Mouse (Mus musculus) thymus, postnatal 36 days (tissue): ENCODE results near the gene Ulk4.

Experiments used
- DNase-seq, 2 experiments: peaks; one replicate each; pipeline ENCODE4 v3.0.0; 2022; ENCODE audit warnings: mixed read lengths in 2 of 2

Ulk4 gene

DNA sequence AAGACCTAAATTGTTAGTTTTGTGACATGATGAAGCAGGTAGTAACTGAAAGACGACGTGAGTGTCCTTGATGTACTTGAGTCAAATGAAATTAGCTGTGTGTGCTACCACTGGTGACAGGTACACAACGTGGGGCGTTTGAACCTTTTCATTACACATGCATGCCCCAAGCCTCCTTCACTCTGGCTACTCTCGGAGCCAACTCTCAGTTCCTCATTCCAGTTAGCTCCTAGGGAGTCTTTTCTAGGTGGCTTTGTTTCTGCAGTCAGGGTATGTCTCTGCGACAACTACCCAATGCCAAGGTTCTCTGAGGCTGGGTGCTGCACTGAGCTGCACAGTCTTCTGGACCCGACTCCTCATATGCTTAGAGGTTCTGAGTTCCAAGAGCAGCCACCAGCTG is 100.6 kb downstream of the Ulk4 start:
- no peak for DNase-seq

GRCm38 (mm10) chr9:121175201-121175600 is 101.8 kb downstream of the Ulk4 start:
- no peak for DNase-seq

DNA sequence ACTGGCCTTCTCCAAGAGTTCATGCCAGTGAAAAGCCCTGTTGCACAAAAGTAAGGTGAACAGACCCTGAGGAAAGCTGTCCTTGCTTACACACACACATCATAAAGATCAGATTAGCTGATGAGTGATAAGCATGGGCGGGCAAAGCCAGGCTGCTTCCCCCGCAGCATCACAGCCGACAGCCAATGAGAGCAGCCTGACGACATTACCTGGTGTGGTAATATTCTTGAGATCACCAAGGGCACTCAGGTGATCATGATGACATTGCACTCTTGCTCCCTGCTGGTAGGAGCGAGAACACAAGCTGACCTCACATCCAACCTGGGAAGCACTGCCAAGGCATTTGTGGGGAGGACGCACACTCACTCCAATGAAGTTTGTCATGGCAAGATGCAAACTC is 104.9 kb downstream of the Ulk4 start:
- no peak for DNase-seq

DNA sequence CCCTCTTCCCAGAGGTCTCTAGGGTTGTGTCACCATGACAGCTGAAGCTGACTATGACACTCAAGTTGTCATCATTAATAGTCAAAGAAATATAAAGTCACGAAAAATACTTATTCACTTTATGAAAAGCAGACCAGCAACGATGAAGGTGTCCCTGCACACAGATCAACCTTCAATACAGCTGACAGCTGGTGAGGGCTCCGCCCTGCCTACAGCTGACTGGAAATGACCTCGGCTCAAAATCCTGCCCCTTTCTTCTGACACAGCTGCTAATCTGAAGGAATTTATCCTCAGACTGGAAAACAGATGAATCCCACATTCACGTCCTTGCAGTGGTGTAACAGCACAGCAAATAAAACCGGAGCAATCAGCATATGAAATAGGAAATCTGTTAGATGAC is 105.4 kb downstream of the Ulk4 start:
- no peak for DNase-seq

DNA sequence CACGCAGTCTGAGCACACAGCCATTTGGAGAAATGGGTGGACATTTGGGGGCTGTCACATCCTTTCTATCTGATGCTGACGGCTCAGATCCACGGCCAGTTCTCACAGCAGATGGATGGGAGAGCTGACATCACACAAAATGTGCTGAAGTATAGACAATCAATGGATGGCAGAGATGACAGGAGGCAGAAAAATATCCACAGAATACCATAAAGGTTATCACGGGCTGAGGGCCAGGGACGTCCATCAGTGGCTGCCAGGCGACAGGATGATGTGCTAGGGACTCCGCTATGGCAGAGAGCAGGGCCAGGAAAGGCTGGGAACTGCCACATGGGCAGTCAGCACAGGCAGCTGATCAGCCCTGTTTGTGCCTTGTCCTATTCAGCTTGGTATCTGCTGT is 112.4 kb downstream of the Ulk4 start:
- no peak for DNase-seq

GRCm38 (mm10) chr9:121162789-121163188 is 114.2 kb downstream of the Ulk4 start:
- DNase-seq, result peak; percentile 24 to 26

DNA sequence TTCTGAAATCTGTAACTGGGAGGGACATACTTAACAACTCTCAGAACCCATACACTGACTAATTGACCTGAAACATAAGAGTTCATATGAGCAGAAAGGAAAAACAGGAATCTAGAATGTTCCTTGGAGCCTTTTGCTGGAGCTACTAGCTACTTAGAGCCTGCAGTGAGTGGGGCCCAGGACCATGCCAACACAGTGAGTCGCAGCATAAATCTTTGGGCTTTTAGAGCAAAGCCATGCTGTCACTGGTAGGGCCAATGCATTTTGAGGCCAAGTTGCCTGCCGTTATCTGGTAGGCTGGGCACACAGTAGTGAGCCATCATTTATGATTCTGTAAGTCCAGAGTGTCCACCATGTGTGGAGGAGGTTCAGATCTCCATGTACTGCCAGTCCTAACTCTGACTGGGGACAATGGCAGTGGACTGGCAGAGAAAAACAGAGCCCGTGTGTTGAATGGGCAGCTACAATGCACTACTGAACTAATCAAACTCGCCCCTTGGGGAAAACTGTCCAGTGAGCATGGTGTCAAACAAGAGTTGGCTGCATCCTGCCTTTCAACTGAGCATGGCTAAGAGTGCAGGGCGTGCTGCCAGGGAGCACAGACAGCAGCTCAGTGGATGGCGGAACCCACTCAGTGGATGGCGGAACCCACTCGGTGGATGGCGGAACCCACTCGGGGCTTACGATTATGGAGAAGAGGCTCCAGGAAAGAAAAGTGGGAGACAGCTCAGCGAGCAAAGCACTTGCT is 115.0 kb downstream of the Ulk4 start:
- DNase-seq, result no peak

DNA sequence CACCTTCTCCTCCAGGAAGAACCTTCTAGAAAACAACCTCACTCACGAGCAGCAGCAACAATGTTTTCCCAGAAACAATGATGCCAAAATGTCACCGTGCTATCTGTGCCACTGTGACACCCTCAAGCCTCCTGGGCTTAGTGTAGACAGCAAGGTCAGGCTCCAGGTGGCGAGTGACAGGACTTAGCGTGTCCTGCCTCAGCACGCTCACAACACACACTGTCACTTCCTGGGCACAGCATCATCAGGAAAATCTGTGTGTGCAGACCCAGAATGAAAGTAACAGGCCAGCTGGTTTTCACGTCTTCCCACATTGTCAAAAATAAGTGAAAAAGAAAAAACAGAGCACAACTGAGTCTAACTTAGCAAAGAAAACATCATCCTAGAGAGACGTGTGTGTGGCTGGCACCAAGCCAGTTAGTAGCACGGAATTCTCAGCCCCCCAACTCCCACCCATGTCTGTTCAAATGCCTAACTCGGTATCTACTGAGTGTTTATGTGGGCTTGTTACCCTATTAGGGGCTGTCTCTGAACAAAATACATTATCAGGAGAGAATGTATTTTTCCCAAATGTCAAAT is 120.7 kb downstream of the Ulk4 start:
- no peak for DNase-seq

DNA sequence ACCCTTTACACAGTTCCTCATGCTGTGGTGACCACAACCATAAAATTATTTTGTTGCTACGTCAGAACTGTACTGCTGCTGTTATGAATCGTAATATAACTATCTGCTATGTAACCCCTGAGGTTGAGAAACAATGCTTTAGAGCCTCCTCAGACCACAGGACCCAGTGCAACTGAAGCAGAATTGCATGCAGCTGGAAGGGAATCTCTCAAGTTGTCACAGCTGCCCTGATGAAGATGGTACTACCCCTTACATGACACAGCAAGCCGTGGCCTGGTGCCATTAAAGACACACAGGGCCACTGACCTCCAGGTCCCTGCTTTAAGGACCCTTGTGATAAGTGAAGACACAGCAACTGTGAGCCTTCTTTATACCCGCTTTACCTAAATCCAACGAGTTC is 123.7 kb downstream of the Ulk4 start:
- DNase-seq, result no peak

DNA sequence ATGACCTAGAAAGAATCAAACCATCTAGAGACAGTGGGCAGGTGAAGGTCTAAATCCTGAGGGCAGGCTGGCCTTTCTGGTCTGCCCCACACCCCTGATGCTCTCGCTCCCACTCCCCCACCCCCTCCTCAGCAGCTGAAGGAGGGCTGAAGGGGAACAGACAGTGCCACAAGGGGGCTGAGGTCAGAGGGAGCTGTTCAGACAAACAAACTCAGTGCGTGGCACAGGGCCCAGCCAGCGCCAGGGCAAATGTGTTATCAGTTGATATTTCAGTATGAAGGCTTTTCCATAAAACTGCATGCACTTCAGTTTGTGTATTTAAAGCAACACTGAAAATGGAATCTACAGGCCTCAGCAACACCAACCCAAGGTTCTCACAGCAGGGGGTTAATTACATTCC is 128.4 kb downstream of the Ulk4 start:
- no peak for DNase-seq

DNA sequence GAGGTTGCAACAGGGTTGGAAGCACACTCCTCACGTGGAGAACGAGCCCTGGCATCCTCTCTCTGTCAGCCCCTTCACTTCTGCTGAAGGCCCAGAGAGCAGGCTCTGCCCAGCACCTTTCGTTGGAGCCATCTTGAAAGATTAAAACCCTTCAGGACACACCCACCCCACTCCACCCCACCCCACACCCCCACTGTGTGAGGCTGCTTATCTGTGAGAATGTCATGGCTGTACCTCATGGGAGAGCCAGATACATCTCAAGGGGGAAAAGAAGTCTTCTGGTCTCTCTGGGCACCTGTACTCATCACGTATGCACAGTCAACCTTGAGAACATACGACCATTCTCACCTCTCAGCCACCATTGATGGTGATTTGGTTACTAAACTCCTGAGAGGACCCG is 133.8 kb downstream of the Ulk4 start:
- DNase-seq, result no peak

GRCm38 (mm10) chr9:121132549-121132948 is 144.4 kb downstream of the Ulk4 start:
- DNase-seq, result no peak

- DNase-seq, result no peak
Observed at GRCm38 (mm10) chr9:121129533-121129932, 147.5 kb downstream of the Ulk4 start.

DNA sequence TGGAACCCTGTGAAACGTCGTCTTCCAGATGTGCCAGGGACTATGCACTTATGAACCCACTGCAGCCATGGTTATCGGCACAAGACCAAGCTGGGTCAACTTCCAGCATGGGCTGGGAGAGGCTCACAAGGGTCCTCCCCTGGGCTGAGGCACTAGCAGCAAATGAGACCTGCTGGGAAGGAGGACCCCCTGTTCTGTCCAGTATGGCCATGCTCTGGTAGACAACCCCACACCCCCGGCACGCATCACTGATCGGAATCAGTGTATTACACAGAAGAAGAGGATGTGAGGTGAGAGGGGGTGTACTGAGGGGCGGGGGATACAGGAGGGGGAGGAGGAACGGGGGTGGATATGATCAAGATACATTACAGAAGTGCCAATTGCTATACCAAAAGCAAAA is 148.1 kb downstream of the Ulk4 start:
- DNase-seq, result no peak

GRCm38 (mm10) chr9:121127025-121127424 is 150.0 kb downstream of the Ulk4 start:
- no peak for DNase-seq

DNA sequence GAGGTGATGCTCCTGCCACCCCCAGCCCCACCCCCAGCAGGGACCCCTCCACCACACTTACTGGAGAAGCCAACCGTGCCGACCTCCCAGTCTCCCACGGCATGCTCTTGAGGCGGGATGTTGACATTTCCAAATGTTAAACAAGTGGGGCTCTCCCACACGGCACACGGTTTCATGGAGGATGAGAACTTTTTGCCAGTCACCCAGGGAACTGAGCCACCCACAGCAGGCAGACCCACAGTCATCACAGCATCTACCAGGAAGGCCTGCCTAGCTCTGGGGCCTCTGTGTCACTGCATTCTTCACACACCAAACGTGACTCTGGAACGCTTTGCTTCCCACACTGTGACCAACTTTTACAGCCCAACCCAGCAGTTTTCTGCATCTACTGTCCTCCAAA is 152.3 kb downstream of the Ulk4 start:
- DNase-seq, result no peak

DNA sequence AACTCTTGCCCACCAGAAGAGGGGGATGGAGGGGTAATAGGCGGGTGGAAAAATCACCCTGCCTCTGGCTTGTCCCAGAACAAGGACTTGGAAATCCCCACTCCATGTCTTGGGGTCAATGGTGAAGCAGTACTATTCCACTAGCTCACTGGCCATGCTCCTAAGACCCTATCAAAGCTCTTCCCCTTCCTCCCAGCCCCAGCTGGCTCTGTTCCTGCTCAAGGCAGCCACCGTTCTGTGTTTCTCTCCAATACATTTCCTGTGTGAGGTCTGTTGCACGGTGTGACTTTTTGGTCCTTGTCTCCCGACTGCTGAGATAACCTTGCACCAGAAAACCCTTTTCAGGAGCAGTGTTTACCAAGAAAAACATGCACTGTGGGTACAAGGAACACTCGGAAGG is 155.0 kb downstream of the Ulk4 start:
- no peak for DNase-seq

DNA sequence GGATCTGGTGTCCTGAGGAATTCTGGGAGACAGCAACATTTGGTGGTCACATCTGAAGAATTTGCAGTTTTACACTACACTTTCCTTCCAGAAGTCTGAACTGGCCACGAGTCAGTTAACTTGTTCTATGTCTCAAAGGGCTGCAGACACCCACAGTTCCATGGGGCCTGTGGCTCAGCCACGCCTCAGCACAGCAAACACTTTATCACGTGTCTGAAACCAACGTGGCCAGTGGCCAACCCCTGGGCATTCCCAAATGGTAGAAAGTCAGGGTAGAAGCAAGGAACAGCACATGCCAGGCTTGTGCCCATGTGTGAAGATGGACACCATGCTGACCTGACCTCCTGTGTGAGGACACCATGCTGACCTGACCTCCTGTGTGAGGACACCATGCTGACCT is 159.1 kb downstream of the Ulk4 start:
- DNase-seq, result no peak

DNA sequence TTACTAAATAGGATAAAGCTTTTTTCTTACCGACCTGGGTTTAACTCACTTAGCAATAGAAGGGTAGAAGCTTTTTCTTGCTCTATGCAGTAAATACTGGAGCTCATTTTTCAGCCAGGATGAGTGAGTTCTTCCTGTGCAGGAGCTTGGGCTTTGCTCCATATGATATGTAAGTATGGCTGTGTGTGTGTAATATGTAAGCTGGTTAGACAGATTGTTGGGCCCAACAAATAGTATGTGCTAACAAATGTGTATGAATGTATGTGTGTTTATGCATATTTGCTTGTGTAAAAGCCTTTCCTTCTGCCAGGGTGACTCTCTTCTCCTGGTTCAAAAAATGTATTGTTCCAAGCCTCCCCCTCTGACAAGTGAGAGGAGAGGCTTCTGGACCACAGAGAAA is 164.9 kb downstream of the Ulk4 start:
- no peak for DNase-seq

DNA sequence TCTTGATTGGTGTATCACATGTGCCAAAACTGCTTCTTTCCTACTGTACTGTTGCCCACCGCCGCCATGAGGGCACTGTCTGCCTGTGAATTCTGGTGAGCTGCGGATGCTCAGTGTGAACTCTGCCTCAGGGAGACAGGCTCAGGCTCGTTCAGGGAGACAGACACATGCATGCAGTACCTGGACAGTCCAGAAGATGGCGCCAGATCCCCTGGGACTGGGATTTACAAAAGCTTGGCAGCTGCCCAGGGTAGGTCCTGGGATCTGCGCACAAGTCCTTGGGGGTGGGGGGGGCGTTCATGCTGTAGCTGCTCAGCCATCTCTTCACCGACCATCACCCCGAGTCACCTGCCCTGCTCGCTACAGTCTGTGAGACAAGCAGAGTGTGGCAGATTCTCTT is 168.9 kb downstream of the Ulk4 start:
- peak; percentile 41 to 48 for DNase-seq

DNA sequence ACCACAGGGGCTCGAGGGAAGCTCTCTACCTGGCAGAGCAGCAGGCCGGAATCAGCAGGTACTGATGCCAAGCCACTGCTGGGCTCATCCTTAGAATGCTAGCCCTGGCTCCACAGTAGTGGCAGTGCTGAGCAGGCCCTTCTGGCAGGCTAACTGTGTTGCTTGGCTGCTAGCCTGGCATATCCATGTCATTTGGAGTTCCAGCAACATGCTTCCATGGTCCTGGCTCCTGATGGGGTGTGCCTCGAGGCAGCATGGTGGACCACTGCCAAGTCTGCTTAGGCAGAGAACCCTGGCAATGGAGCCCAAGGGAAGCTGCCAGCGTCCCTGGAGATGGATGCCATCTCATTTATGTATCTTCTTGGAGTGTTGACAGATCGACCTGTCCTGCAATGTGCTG is 169.4 kb downstream of the Ulk4 start:
- no peak for DNase-seq

DNA sequence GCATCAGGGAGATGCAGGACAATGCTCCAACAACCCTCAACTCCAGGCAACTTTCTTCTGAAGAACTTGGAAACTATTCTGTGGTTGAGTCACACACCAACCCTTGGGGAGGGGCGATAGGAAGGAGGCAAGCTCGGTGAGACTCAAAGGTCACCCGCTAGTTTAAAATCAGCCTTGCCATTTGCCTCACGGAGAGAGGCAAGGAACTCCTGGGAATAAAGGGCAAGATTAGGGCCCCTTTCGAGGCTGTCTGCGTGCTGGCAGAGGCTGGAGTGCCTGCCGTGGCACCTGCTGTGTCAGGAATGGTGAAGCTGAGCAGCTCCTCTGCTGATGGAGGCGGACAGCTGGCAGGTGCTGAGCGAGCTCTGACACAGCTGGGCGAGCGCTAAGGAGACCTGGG is 169.9 kb downstream of the Ulk4 start:
- DNase-seq, result no peak

- no peak for DNase-seq
Observed at GRCm38 (mm10) chr9:121101516-121101915, 175.5 kb downstream of the Ulk4 start.

DNA sequence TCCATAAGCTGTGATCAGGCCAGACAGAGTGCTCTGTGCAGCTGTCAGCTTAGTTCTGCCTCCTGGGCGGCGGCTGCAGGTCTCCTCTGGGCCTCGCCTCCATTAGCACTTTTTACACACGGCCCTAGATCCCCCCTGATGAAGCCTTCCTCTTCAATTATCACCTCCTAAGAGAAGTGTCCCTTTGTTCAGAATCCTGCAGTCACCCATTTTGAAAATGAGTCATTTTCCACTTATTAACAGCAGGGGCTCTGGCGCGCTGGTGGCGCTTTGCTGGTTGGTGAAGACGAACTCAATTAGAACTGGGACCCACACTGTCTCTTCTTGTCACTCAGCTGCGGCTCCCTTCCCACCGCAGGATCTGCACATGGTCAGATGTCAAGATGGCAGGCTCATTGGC is 177.5 kb downstream of the Ulk4 start:
- no peak for DNase-seq

- DNase-seq, result no peak
Observed at GRCm38 (mm10) chr9:121093760-121094159, 183.2 kb downstream of the Ulk4 start.
